Mouse (Mus musculus) limb, embryonic 12.5 days (tissue): ENCODE results near the gene Schip1. TPM values are rescaled to one million over a fixed set of nuclear protein-coding genes. Genes with fewer than 3 reads are reported as not detected.

Source experiments
- ATAC-seq: fragments of 200-750 bp; cut with Nextera tagmentation; 2 replicates; pipeline ENCODE4 v1.8.0; 2017; ENCODE audit warnings: low read depth, moderate TSS enrichment; ENCODE audit not compliant: insufficient number of reproducible peaks, insufficient read depth, low FRiP score, low TSS enrichment
- H3K27ac ChIP-seq: fragments of 300-500 bp; sonication (generic); 2 replicates; pipeline ENCODE4 v1.5.1; 2016; ENCODE audit warnings: mild to moderate bottlenecking, moderate library complexity
- H3K27me3 ChIP-seq: fragments of 300-500 bp; sonication (generic); 2 replicates; pipeline ENCODE4 v1.6.1; 2016; ENCODE audit warnings: mild to moderate bottlenecking, moderate library complexity
- H3K36me3 ChIP-seq: fragments of 300-500 bp; sonication (generic); 2 replicates; pipeline ENCODE4 v1.6.1; 2016; ENCODE audit warnings: mild to moderate bottlenecking, moderate library complexity
- H3K4me1 ChIP-seq: fragments of 300-500 bp; sonication (generic); replicated peaks from 2 replicates; pipeline ENCODE4 v1.6.1; 2016
- H3K4me2 ChIP-seq: fragments of 300-500 bp; sonication (generic); 2 replicates; pipeline ENCODE4 v1.6.1; 2016; ENCODE audit warnings: mild to moderate bottlenecking, moderate library complexity
- H3K4me3 ChIP-seq: fragments of 300-500 bp; sonication (generic); replicated peaks from 2 replicates; pipeline ENCODE4 v1.5.1; 2016; ENCODE audit warnings: mild to moderate bottlenecking
- H3K9ac ChIP-seq: fragments of 300-500 bp; sonication (generic); replicated peaks from 2 replicates; pipeline ENCODE4 v1.6.1; 2016; ENCODE audit warnings: mild to moderate bottlenecking, moderate library complexity
- H3K9me3 ChIP-seq: fragments of 300-500 bp; sonication (generic); 2 replicates; pipeline ENCODE4 v1.6.1; 2016; ENCODE audit warnings: mild to moderate bottlenecking, moderate library complexity
- WGBS: fragments of 180-500 bp; shearing (Covaris S2); methylation state at CpG from one replicate; pipeline ENCODE4 v1.1.7; 2016; 5-methylcytosine and 5-hydroxymethylcytosine counted together
- polyA plus RNA-seq: library from polyadenylated mRNA; unstranded; fragments of >200 nt; fragmentation: Nextera tagmentation; extraction: Ambion mirVana; gene quantifications from 2 replicates; pipeline ENCODE4 v1.2.1, GENCODE M21; 2016

Schip1 gene
- polyA plus RNA-seq, 1 experiment from 2014 or later: 31.6 TPM

DNA sequence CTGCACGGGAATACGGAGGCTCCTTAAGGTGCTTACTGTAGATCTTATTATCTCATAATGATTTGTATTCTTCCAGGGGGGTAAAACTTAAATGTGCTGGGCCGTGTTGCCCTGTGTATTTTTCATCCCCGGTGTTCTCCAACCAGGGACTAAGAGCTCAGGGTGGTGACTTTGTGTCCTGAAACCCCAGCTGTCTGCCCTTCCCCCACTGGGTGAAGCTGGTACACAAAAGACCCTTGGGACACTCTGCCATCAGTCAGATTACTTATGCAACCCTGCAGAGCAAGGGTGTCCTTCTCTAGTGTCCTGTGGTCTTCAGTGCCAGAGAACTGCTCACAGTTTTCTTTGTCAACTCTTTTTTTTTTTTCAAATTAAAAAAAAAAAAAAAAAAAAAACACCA lies 520.6 kb downstream of the Schip1 start:
- no peaks in the 10 kb centered on the region for H3K9me3 ChIP-seq
- H3K36me3 ChIP-seq: no peaks in the 10 kb centered on the region
- H3K27ac ChIP-seq: no peak overlapping the region
- no peak overlapping the region for H3K4me3 ChIP-seq
- no peak overlapping the region for H3K4me2 ChIP-seq
- H3K27me3 ChIP-seq: no peaks in the 10 kb centered on the region
- no peak for ATAC-seq
- 71% methylated on average over 4 of the region's 4 CpGs for WGBS
- no peak overlapping the region for H3K9ac ChIP-seq
- H3K4me1 ChIP-seq: peaks cover 76% of the 10 kb centered on the region

DNA sequence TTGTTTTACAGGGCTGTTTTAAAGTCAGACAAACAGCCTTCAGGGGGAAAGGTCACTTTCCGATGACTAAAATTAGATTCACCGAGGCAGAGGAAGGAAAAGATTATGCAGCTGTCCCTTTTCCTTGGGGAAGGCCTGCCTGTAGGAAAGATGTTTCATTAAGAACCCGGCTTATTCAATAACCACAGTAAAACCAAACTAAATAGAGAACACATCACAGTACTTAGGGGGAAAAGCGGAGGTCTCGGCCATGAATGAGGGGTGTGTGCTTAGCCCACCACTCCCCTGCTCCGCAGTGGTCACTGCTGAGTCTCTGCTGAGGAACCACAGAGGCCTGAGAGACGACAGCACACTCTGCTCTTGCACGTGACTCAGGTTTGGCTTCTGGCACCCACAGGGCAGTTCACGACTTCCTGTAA lies 522.1 kb downstream of the Schip1 start:
- H3K9ac ChIP-seq: 0 out of 2 replicates have a peak overlapping the region, but pooled peaks have one; percentile 12
- H3K4me2 ChIP-seq: peak overlapping the region; percentile 31
- peak overlapping the region; percentile 89 for H3K27ac ChIP-seq
- peaks cover 83% of the 10 kb centered on the region for H3K4me1 ChIP-seq
- ATAC-seq: no peak
- no peaks in the 10 kb centered on the region for H3K27me3 ChIP-seq
- WGBS: 8% methylated on average over 9 of the region's 9 CpGs
- no peaks in the 10 kb centered on the region for H3K36me3 ChIP-seq
- H3K4me3 ChIP-seq: no peak overlapping the region
- H3K9me3 ChIP-seq: no peaks in the 10 kb centered on the region

DNA sequence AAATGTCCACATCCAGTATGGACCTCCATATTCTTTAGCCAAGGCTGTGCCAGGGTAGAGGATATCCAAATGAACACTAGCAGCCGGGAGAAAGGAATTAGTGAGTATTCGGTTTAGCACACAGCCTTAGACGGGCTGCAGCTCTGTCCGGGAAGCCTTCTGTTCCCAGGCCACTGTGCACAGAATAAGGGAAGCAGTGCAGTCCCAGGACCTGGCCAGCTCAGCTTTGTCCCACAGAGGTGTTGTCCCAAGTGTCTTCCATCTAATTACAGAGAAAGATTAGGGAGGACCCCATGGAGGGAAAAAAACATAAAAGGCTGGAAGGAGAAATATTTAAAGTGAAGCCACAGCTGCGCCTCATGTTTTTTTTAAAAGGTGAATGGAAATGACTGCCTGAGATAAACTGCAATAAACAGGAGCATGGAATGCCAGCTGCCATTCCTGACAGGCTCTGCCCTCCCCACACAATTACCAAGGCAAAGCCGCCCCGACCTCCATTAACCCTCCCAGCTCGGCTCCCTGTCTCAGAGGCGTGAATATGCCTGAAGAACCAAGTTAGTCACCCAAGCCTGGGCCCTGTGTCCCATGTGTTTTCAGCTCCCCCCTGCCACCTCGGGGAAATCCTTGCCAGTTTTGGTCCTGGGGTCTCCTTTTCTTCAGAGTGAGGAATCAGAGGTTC lies 523.1 kb downstream of the Schip1 start:
- Histone ChIP-seq H3K9me3 (no peaks in the 10 kb centered on the region), H3K9ac (no peak overlapping the region), H3K27ac (peak overlapping the region; percentile 89), H3K4me3 (no peak overlapping the region), H3K4me2 (no peak overlapping the region), H3K36me3 (no peaks in the 10 kb centered on the region), H3K27me3 (no peaks in the 10 kb centered on the region), H3K4me1 (peaks cover 84% of the 10 kb centered on the region)
- no peak for ATAC-seq
- WGBS: 17% methylated on average over 10 of the region's 10 CpGs

DNA sequence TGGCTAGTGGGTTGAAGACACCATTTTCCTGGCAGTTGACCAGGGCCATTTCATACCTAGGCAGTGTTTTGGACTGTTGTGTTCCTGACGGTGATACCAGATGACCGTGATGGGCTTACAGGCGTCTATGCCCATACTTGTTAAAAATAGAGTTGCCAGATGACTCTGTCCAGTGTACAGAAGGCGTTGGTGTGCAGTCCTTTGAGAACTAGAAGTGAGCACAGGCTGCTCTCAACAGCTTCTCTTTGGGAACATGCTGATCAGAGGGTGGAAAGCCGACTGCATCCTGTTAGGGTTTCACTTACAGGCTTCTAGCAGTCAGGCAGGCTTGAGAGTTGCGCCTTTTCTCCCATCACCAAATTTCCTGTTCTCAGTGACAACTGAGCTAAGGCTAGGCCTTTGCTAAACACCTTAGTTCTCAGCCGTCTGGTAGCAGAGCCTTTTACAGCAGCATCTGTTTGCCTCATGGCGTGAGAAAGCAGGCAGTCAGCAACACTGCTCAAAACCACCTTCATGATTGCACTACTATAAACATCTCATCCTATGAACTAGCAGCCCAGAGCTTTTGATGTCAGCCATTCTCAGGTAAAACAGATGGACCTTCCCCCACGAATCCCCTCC lies 524.7 kb downstream of the Schip1 start:
- no peaks in the 10 kb centered on the region for H3K36me3 ChIP-seq
- peak overlapping the region; percentile 54 for H3K27ac ChIP-seq
- no peak overlapping the region for H3K9ac ChIP-seq
- no peak for ATAC-seq
- 24% methylated on average over 9 of the region's 9 CpGs for WGBS
- no peak overlapping the region for H3K4me2 ChIP-seq
- H3K27me3 ChIP-seq: no peaks in the 10 kb centered on the region
- no peaks in the 10 kb centered on the region for H3K9me3 ChIP-seq
- H3K4me3 ChIP-seq: no peak overlapping the region
- H3K4me1 ChIP-seq: peaks cover 79% of the 10 kb centered on the region

DNA sequence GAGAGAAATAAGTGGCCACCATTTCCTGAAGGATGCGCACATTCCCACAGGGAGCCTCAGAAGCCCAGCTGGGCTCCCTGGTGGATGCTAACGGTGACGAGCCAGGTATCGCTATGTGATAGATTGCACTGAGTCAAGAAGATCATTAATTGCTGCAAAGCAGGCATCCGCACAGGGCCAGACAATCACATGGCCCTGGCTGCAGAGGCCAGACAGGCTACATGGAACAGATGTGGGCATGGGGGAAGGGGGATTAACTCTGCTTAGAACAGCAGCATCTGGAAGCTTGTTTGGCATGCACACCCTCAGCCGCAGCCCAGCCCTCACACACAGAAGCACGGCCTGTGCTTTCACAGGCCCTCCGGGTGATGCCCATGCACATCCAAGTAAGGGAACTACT lies 525.8 kb downstream of the Schip1 start:
- peak overlapping the region; percentile 60; the same call in 1 of the 2 replicates for H3K27ac ChIP-seq

DNA sequence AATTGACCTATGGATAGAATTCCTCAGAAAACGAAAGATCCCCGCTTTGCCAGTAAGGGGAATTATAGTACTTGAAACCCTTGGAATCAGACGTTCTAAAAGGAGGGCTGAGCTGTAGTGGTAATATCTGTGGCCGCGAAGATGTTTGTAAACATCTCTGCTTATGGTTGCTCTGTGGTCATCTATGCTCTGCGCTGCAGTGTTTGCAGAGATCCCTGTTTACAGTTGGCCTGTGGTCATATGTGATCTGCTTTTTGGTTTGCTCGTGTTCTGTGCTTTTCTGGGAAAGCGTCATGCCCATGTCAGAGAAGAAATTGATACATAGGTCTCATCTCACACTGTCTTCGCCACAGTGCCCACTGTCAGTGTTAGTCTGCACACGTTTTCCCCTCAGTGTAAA lies 528.0 kb downstream of the Schip1 start:
- Histone ChIP-seq H3K4me2 (no peak overlapping the region), H3K36me3 (no peaks in the 10 kb centered on the region), H3K27me3 (no peaks in the 10 kb centered on the region), H3K9ac (no peak overlapping the region), H3K27ac (no peak overlapping the region), H3K4me1 (peaks cover 65% of the 10 kb centered on the region), H3K4me3 (no peak overlapping the region), H3K9me3 (no peaks in the 10 kb centered on the region)
- no peak for ATAC-seq
- WGBS: 82% methylated on average over 10 of the region's 10 CpGs

More for the DNA sequence above, 525.8 kb downstream of the Schip1 start:
- H3K9ac ChIP-seq: no peak overlapping the region
- ATAC-seq: peak; percentile 62; the same call in 1 of the 2 replicates
- no peaks in the 10 kb centered on the region for H3K27me3 ChIP-seq
- H3K4me3 ChIP-seq: no peak overlapping the region
- H3K4me2 ChIP-seq: 0 out of 2 replicates have a peak overlapping the region, but pooled peaks have one; percentile 0
- H3K36me3 ChIP-seq: no peaks in the 10 kb centered on the region
- H3K9me3 ChIP-seq: no peaks in the 10 kb centered on the region
- peaks cover 81% of the 10 kb centered on the region for H3K4me1 ChIP-seq
- WGBS: 17% methylated on average over 8 of the region's 8 CpGs

DNA sequence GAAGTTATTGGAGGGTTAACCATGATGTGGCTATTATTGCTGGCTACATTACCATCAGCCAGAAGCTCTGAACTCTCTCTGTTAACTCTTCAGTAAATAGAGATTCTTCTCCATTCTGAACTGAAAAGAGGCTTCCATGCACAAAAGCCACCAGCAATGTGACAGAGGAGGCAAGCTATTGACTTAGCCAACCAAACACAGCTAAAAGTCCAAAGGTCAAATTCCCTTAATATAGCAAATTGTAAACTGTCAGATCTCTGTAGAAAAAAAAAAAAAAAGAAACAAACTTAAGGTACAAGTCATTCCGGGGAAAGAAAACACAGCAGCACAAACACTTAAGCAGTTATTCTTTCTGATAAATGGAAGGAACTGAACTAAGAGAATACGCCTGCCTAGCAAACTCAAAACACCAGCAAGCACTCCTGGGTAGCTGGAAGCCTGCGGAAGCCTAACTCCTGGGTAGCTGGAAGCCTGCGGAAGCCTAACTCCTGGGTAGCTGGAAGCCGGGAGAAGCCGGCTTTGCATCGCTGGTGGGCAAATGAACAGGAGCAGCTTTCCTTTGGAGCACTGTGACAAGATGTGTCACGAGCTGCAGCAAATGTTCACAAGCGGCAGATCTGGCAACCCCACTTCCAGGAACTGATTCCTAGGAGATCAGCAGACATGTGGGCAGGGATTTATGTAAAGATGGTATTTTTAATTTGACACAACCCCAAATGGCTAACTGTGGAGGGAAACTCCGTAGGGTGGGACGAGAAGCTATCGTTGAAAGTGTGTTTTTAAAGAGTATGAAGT lies 528.7 kb downstream of the Schip1 start:
- WGBS: 61% methylated on average over 12 of the region's 12 CpGs
- Histone ChIP-seq H3K9me3 (no peaks in the 10 kb centered on the region), H3K4me3 (no peak overlapping the region), H3K27me3 (no peaks in the 10 kb centered on the region), H3K4me2 (no peak overlapping the region), H3K36me3 (no peaks in the 10 kb centered on the region), H3K9ac (no peak overlapping the region), H3K27ac (no peak overlapping the region), H3K4me1 (peaks cover 58% of the 10 kb centered on the region)
- ATAC-seq: no peak

DNA sequence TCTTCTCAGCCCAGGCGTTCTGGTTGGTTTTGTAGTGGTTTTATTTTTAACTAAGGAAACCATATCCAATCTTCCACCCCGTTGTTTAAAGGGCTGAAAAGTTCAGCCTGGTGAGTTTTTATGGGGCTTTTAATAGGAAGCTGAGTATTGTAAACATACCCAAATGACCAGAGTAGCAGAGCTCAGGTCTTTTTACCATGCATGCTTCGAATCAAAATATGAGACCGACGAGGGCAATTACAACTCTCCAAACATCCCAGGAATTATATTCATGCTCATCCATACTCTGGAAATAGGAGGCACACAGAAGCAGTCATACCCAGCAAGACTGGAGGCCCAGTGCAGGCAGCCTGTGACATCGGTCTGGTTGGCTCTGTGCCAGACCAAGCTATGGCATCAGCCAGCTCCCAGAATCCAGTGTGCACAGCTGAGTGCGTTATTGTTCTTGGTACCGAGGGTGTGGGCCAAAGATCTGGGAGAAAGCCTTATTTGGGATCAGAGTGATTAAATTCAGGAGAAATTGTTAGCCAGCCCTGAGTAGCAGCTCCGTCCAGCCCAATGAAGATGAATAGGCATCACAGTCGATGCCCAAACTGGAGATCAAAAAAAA lies 530.8 kb downstream of the Schip1 start:
- Histone ChIP-seq H3K9ac (no peak overlapping the region), H3K9me3 (no peaks in the 10 kb centered on the region), H3K36me3 (no peaks in the 10 kb centered on the region), H3K4me1 (peaks cover 44% of the 10 kb centered on the region), H3K4me2 (peak overlapping the region; percentile 6; the same call in 1 of the 2 replicates), H3K4me3 (no peak overlapping the region), H3K27me3 (no peaks in the 10 kb centered on the region), H3K27ac (peak overlapping the region; percentile 54; the same call in 1 of the 2 replicates)
- peak; percentile 64; the same call in 1 of the 2 replicates for ATAC-seq
- 30% methylated on average over 10 of the region's 10 CpGs for WGBS

DNA sequence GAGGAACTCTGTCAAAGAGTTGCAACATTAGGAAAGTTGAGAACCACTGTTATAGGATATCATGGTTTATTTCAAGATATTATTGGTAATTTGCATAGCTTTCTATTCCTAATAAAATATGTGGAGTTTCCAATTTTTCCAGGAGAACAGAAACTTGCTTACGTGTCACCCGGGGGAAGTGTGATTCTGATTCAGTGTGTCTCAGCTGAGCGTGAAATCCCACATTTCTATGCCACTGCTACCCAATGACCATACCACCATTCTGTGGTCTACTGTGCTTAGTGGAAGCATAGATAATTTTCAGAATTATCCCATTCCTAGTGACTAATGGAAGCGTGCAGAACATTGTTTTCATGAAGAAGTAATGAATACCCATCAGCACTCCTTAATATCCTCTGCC lies 532.3 kb downstream of the Schip1 start:
- H3K4me2 ChIP-seq: no peak overlapping the region
- no peak for ATAC-seq
- H3K27me3 ChIP-seq: no peaks in the 10 kb centered on the region
- peaks cover 33% of the 10 kb centered on the region for H3K4me1 ChIP-seq
- H3K36me3 ChIP-seq: no peaks in the 10 kb centered on the region
- no peaks in the 10 kb centered on the region for H3K9me3 ChIP-seq
- no peak overlapping the region for H3K4me3 ChIP-seq
- H3K27ac ChIP-seq: no peak overlapping the region
- 88% methylated on average over 4 of the region's 4 CpGs for WGBS
- no peak overlapping the region for H3K9ac ChIP-seq

DNA sequence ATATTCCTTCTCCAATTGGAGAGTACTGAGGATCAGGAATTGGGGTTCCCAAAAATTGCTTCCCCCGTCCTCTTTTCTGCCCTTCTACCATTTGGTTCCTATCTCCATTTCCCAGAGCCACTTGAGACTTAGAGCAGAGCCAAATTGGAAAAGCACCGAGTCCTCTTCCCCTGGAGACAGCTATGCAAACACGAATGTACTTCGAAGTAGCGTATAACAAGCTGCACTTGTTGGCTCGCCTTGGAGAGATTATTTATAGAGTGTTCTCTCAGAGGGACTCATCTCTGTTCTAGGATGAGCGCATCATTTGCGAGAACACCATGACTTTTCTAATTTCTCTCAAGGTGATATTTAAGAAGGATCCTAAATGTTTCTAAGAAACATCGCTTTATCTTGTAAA lies 538.3 kb downstream of the Schip1 start:
- WGBS: 94% methylated on average over 9 of the region's 9 CpGs
- no peak for ATAC-seq
- H3K9ac ChIP-seq: no peak overlapping the region

DNA sequence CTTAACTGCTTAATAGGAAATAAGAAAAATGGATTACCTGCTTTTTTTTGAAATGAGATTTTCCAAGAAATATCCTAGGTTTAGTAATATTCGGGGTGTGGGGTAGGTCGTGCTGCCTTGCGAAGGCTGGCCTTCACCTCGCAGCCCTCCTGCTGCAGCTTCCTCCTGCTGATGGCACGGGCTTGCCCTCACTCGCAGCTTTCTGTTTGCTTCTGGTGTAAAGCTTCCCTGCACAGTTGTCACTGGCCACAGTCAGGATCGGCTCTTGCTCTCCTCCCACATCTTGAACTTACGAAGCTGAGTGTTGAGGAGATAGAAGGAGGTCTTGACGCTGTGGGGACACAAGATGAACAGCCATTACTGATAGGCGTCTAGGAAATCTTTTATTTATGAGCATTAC lies 539.9 kb downstream of the Schip1 start:
- Histone ChIP-seq H3K4me1 (0 out of 2 replicates have a peak, but pooled peaks cover 9% of the 10 kb centered on the region), H3K27ac (no peak overlapping the region), H3K9me3 (no peaks in the 10 kb centered on the region), H3K27me3 (no peaks in the 10 kb centered on the region), H3K4me3 (no peak overlapping the region), H3K36me3 (no peaks in the 10 kb centered on the region), H3K4me2 (no peak overlapping the region), H3K9ac (no peak overlapping the region)
- WGBS: 72% methylated on average over 10 of the region's 10 CpGs
- no peak for ATAC-seq

More for the DNA sequence above, 538.3 kb downstream of the Schip1 start:
- Histone ChIP-seq H3K4me1 (no peaks in the 10 kb centered on the region), H3K36me3 (no peaks in the 10 kb centered on the region), H3K4me3 (no peak overlapping the region), H3K27ac (no peak overlapping the region), H3K27me3 (no peaks in the 10 kb centered on the region), H3K9me3 (no peaks in the 10 kb centered on the region), H3K4me2 (no peak overlapping the region)
